ENCODE assay signal across 36 mouse cellular contexts in the genomic region with DNA sequence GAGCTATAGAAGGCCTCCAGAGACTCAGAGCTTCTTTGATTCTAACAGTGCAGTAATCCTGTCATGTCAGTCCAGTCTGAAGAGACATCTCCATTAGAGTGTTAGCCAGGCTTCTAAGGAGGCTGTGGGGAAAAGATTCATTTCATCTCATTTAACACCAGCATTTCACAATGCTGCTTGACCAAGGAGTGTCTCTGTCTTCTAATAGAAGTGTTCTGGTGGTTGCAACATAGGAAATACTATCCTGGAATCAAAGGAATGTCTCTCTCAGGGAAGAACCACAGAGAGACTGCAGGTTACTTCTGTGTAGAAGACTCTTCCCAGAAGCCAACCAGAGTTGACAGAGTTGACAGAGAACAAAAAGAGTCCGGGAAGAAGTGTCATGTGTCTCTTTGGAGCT. TPM values are rescaled to one million over a fixed set of nuclear protein-coding genes. Genes with fewer than 3 reads are reported as not detected.
"Had no signal": no experiment of that assay in that cellular context is flagged by ENCODE, and none has a peak within 500 bp of the region (broad histone marks: within the 10 kb centered on the region; RNA-seq: fewer than 3 reads in every experiment).

No protein-coding gene starts in this region.

- H3K36me3 ChIP-seq: heart, embryonic 12.5 days; heart, embryonic 13.5 days; heart, embryonic 15.5 days; hindbrain, embryonic 10.5 days; hindbrain, embryonic 12.5 days; hindbrain, embryonic 13.5 days; hindbrain, embryonic 15.5 days; intestine, embryonic 15.5 days had no signal

- H3K27ac ChIP-seq: heart, embryonic 13.5 days; heart, embryonic 15.5 days; hindbrain, embryonic 10.5 days; hindbrain, embryonic 12.5 days; hindbrain, embryonic 13.5 days; hindbrain, embryonic 14.5 days; hindbrain, embryonic 15.5 days; hindbrain, postnatal 0 days; intestine, embryonic 15.5 days; kidney, embryonic 15.5 days; kidney, postnatal 0 days; layer of hippocampus, adult 2 months; left cerebral cortex, adult 2 months had no signal

- H3K27me3 ChIP-seq: heart, embryonic 12.5 days; heart, embryonic 13.5 days; heart, embryonic 15.5 days; hindbrain, embryonic 12.5 days; hindbrain, embryonic 13.5 days; hindbrain, embryonic 15.5 days; intestine, embryonic 15.5 days; kidney, embryonic 15.5 days had no signal

- H3K9me3 ChIP-seq: heart, embryonic 13.5 days; heart, embryonic 15.5 days; hindbrain, embryonic 10.5 days; hindbrain, embryonic 12.5 days; hindbrain, embryonic 13.5 days; hindbrain, embryonic 15.5 days; intestine, embryonic 15.5 days; kidney, embryonic 15.5 days had no signal

- DNase-seq: heart, postnatal 10 days; heart, postnatal 14 days; heart, postnatal 36 days; heart, postnatal 4 days; kidney, adult 11 months; kidney, adult 18-20 months; kidney, adult 2 months; kidney, adult 8-10 months; kidney, adult 9 months; kidney, postnatal 10 days; kidney, postnatal 14 days; kidney, postnatal 25 days; kidney, postnatal 36 days; kidney, postnatal 4 days; layer of hippocampus, adult 9-11 months; layer of hippocampus, postnatal 36 days had no signal

- ATAC-seq: hindbrain, embryonic 16.5 days; hindbrain, postnatal 0 days; inflammation-experienced regulatory T-cells, adult 6 months; intestine, embryonic 15.5 days; intestine, embryonic 16.5 days; intestine, postnatal 0 days had no signal

- H3K9ac ChIP-seq: heart, embryonic 12.5 days; heart, embryonic 13.5 days; heart, embryonic 15.5 days; hindbrain, embryonic 12.5 days; hindbrain, embryonic 13.5 days; hindbrain, embryonic 14.5 days; hindbrain, embryonic 15.5 days; intestine, embryonic 15.5 days; kidney, embryonic 15.5 days had no signal

- H3K4me2 ChIP-seq: heart, embryonic 11.5 days; heart, embryonic 12.5 days; heart, embryonic 13.5 days; heart, embryonic 15.5 days; hindbrain, embryonic 12.5 days; hindbrain, embryonic 13.5 days; hindbrain, embryonic 14.5 days; hindbrain, embryonic 15.5 days; intestine, embryonic 15.5 days; kidney, embryonic 15.5 days had no signal

- H3K4me3 ChIP-seq: heart, embryonic 12.5 days; heart, embryonic 13.5 days; heart, embryonic 15.5 days; hindbrain, embryonic 10.5 days; hindbrain, embryonic 12.5 days; hindbrain, embryonic 13.5 days; hindbrain, embryonic 15.5 days; intestine, embryonic 15.5 days; kidney, embryonic 15.5 days; layer of hippocampus, adult 2 months; left cerebral cortex, adult 2 months had no signal

- H3K4me1 ChIP-seq: heart, embryonic 12.5 days; heart, embryonic 13.5 days; heart, embryonic 15.5 days; hindbrain, embryonic 10.5 days; hindbrain, embryonic 12.5 days; hindbrain, embryonic 13.5 days; hindbrain, embryonic 15.5 days; intestine, embryonic 15.5 days had no signal

RNA-seq across cellular contexts. Expression of a gene that starts 31.0 kb away (rescaled TPM):
- total RNA-seq: hematopoietic stem cell, adult 5-6 weeks had no signal
- polyA plus RNA-seq: inflammation-experienced regulatory T-cells, adult 6 months had no signal
